Mouse (Mus musculus) T-helper 1 cell (primary cell): ENCODE results near the gene Prr19.
"Not testable (repeated sequence)": the region's sequence is repeated elsewhere in the genome, so short reads cannot be mapped to it uniquely, and the experiment has no call there.

Experiments
- in situ Hi-C: fragments of 300-600 bp; cut with MboI, MseI; formaldehyde crosslinking; loops from one replicate; pipeline ENCODE4 v1.15.1; 2025; ENCODE audit warnings: high pct_unique_total_duplicates

The Prr19 gene

GRCm38 (mm10) chr7:25316532-25317445 lies 15.6 kb downstream of the Prr19 start, which contains the start of gene Megf8:
TSS of gene Megf8 (plus strand) at chr7:25317164.
- in situ Hi-C loops, result no loop called here

DNA sequence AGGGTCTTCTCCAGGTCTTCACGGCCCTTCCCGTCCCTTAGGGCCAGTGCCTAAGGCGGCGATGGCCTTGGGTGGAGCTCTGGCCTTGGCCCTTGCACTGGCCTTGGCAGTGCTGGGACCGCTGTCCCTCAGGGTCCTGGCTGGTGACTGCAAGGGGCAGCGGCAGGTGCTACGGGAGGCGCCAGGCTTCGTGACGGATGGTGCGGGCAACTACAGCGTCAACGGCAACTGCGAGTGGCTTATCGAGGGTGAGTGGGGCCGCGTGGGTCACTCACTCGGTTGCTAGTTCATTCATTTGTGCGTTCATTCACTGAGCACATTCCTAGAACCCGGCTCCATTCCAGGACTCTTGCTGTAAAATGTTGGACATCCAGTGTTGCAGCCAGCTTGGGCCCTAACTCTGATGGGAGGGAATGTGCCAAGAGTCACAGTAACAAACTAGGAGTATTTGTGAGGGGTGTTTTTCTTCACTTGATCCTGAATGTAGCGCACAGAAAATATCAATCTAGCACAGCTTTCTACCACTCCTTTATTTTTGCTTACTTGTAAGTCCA lies 16.3 kb downstream of the Prr19 start:
- in situ Hi-C loops, result no loop called here

DNA sequence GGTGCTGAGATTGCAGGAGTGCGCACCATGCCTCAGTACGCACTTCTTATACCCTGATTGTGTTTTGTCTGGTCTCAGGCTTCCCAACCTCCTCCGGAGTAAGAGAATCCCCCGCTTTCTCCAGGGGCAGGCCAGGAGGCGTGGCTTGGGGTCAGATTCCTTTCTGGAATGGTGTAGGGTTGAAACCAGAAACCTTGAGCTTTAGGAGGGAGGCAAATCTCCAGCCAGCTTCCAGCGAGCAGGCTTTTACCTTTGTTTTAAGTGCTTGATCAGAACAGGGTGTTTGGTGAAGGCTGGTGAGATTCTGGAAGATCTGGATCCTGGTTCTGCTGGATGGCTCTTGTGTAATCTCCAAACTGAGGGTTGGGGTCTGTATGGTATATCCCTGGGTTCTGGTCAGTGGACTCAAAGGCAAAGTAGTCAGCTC lies 20.9 kb downstream of the Prr19 start:
- in situ Hi-C loops, result no loop called here

- in situ Hi-C loops, result no loop called here
Observed at GRCm38 (mm10) chr7:25323219-25323618, 22.0 kb downstream of the Prr19 start.

DNA sequence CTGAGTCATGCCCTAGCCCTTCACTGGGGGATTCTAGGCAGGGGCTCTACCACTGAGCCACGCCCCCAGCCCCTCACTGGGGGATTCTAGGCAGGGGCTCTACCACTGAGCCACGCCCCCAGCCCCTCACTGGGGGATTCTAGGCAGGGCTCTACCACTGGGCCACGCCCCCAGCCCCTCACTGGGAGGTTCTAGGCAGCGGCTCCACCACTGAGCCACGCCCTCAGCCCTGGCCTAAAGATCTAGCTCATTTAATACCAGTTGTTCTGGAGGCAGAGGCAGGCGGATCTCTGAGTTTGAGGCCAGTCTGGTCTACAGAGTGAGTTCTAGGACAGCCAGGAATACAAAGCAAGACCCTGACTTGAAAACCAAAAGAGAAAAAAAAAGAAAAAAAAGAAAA lies 24.2 kb downstream of the Prr19 start:
- in situ Hi-C loops, result not testable (repeated sequence)

DNA sequence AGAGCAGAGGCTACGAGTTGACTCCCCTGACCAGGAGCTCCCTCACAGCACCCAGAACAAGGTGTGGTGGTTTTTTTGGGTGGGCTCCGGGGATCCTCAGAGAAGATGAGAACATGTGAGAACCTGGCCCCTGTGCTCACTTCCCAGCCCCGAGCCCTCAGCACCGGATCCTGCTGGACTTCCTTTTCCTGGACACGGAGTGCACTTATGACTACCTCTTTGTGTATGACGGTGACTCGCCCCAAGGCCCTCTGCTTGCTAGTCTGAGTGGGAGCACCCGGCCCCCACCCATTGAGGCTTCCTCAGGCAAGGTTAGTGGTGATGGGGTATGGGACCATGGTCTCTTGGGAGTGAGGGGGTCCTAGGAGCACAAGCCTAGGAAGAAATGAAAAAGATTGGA lies 25.0 kb downstream of the Prr19 start:
- in situ Hi-C loops, result no loop called here

DNA sequence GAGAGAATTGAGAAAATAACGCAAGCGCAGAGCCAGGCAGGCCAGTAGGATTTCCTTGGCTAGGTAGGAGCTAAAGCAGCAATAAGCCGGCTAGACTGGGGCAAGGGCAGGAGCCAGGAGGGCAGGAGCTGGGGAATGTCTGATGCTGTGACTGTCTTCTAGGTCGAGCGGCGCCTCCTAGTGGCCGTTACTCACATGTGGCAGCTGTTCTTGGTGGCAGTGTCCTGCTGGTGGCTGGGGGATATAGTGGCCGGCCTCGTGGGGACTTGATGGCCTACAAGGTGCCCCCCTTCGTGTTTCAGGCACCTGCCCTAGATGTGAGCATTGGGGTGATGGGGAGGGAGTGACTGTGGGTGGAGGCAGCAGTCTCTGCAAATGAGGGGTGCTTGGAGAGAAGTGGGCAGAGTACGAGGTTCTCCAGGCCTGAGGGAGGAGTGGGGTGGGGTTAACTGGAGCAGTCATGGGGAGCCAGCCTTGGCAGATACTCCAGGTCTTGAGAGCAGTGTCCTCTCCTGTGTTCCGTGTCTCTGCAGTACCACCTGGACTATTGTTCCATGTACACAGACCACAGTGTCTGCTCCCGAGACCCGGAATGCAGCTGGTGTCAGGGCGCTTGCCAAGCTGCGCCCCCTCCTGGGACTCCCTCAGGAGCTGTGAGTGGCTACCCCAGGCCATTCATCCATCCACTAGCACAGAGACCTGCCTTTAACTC lies 32.5 kb downstream of the Prr19 start:
- in situ Hi-C loops, result no loop called here

DNA sequence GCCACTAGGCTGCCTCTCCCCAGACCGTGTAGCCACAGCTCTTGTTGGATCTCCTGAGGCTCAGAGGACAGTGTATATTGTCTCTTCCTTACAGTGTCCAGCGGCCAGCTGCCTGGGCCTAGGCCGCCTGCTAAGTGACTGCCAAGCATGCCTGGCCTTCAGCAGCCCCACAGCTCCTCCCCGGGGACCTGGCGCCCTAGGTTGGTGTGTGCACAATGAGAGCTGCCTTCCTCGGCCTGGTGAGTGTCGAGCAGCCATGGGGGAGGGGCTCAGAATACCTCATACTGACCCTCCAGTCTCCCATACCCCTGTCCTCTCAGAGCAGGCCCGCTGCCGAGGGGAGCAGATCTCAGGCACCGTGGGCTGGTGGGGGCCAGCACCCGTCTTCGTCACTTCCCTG lies 33.3 kb downstream of the Prr19 start:
- in situ Hi-C loops, result no loop called here

GRCm38 (mm10) chr7:25339329-25339728 lies 38.1 kb downstream of the Prr19 start:
- in situ Hi-C loops, result no loop called here

DNA sequence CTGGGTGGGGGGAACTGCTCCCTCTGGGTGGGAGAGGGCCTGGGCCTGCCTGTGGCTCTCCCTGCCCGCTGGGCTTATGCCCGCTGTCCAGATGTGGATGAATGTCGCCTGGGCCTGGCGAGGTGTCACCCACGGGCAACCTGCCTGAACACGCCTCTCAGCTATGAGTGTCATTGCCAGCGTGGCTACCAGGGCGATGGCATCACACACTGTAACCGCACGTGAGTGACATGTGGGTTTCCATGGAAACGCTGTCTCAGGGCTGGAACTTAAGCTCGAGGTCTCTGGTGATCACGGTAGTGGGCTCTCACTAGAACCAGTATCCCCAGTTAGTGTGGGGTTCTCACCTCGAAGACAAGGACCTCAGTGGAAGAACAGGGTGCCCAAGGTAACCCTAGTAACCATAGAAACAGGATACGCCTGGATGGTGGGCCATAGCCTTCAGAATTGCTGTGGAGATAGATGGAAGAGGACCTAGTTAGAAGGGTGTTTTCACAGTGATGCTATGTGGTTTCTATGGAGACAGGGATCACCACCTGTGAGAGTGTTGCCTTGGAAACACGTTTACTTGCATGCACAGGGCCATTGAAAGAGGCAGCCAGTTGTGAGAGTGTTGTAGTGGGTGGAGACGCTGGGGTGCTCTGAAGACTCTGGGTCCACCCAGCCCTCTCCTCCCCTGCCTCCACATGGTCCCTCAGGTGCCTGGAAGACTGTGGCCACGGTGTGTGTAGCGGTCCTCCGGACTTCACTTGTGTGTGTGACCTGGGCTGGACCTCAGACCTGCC lies 40.0 kb downstream of the Prr19 start:
- in situ Hi-C loops, result no loop called here

- in situ Hi-C loops, result no loop called here
Observed at GRCm38 (mm10) chr7:25348861-25349260, 47.6 kb downstream of the Prr19 start.
